Mouse (Mus musculus) ES-E14 (cell line): Measurements from ENCODE around the gene Wnt2. TPM values are rescaled to one million over a fixed set of nuclear protein-coding genes. Genes with fewer than 3 reads are reported as not detected.

ENCODE experiments used
- DNase-seq: peaks from one replicate; pipeline ENCODE4 v3.0.0-alpha.2; 2013; ENCODE audit warnings: low read depth, low spot score
- H3K27ac ChIP-seq: 2 replicates; pipeline ENCODE4 v1.5.1; 2012; ENCODE audit warnings: low read depth, mild to moderate bottlenecking, low read length, moderate library complexity, mixed read lengths; ENCODE audit not compliant: poor library complexity, insufficient read depth, severe bottlenecking
- H3K36me3 ChIP-seq: 2 replicates; pipeline ENCODE4 v1.6.1; 2012; ENCODE audit warnings: mild to moderate bottlenecking, low read length, moderate library complexity, mixed read lengths; ENCODE audit not compliant: control insufficient read depth, poor library complexity, insufficient read depth, severe bottlenecking
- H3K4me1 ChIP-seq, 2 experiments: fragments of 150-350 bp in 1 of 2; sonication (generic) in 1 of 2; 2 replicates each; pipeline ENCODE4 v1.6.1; 2012; ENCODE audit warnings: low read length in 2 of 2, mild to moderate bottlenecking in 1 of 2, mixed read lengths in 1 of 2; ENCODE audit not compliant: control insufficient read depth in 2 of 2, insufficient read depth in 2 of 2, poor library complexity in 1 of 2
- H3K4me3 ChIP-seq, 2 experiments: fragments of 150-350 bp in 1 of 2; sonication (generic) in 1 of 2; 2 replicates each; pipeline ENCODE4 v1.5.1; 2012; ENCODE audit warnings: low read length in 2 of 2, low read depth in 1 of 2, mild to moderate bottlenecking in 1 of 2, mixed read lengths in 1 of 2; ENCODE audit not compliant: insufficient read depth in 1 of 2, poor library complexity in 1 of 2, severe bottlenecking in 1 of 2
- H3K9ac ChIP-seq: 2 replicates; pipeline ENCODE4 v1.6.1; 2012; ENCODE audit warnings: low read depth, mild to moderate bottlenecking, low read length, mixed read lengths; ENCODE audit not compliant: poor library complexity, insufficient read depth, severe bottlenecking
- H3K9me3 ChIP-seq: fragments of 150-350 bp; sonication (generic); 2 replicates; pipeline ENCODE4 v1.6.1; 2012; ENCODE audit warnings: low read depth, mild to moderate bottlenecking, low read length; ENCODE audit not compliant: control insufficient read depth, insufficient read depth
- CHD2 ChIP-seq: IDR thresholded peaks from 2 replicates; pipeline ENCODE4 v1.6.1; 2014; ENCODE audit warnings: mild to moderate bottlenecking, low read depth, low read length, inconsistent platforms
- HCFC1 ChIP-seq: IDR thresholded peaks from 2 replicates; pipeline ENCODE4 v1.6.1; 2012; ENCODE audit warnings: low read length, inconsistent platforms, borderline replicate concordance; ENCODE audit not compliant: insufficient read depth
- MAFK ChIP-seq: IDR thresholded peaks from 2 replicates; pipeline ENCODE4 v1.6.1; 2014; ENCODE audit warnings: mild to moderate bottlenecking, low read depth, low read length, inconsistent platforms; ENCODE audit not compliant: insufficient read depth
- ZC3H11A ChIP-seq: IDR thresholded peaks from 2 replicates; pipeline ENCODE4 v1.6.1; 2012; ENCODE audit warnings: low read depth, mild to moderate bottlenecking, inconsistent platforms, low read length, borderline replicate concordance
- ZNF384 ChIP-seq: IDR thresholded peaks from 2 replicates; pipeline ENCODE4 v1.6.1; 2012; ENCODE audit warnings: low read depth, low read length, inconsistent platforms
- in situ Hi-C, 2 experiments: fragments of 600-800 bp; cut with MboI; formaldehyde crosslinking; loops; one replicate each; pipeline ENCODE4 v1.15.1; 2025; ENCODE audit warnings: low sequenced_read_pairs in 2 of 2, inconsistent platforms in 1 of 2; ENCODE audit not compliant: unreplicated experiment in 2 of 2
- total RNA-seq: library from RNA; depleted of rRNA; stranded (reverse); fragments of 300-350 nt; gene quantifications from 2 replicates; pipeline ENCODE4 v1.2.3, GENCODE M21; 2012; rRNA removed

The Wnt2 gene
- total RNA-seq, result 0.11 and 0.27 TPM in 2 replicates

- H3K36me3 ChIP-seq, result no peaks in the 10 kb centered on the region
- H3K9me3 ChIP-seq, result no peaks in the 10 kb centered on the region
- in situ Hi-C loops, result no loop called here
- DNase-seq, result no peak
- no peak within 1 kb of the TSS for H3K27ac ChIP-seq
- peak within 1 kb of the TSS; percentile 57 to 61 for H3K4me3 ChIP-seq
- no peaks in the 10 kb centered on the region; a peak in 1 of 4 replicates for H3K4me1 ChIP-seq
- TF ChIP-seq HCFC1 (no peak), CHD2 (no peak), MAFK (no peak), ZNF384 (no peak), ZC3H11A (no peak)
- H3K9ac ChIP-seq, result no peak within 1 kb of the TSS
Observed at GRCm38 (mm10) chr6:18029746-18030656, at the start of gene Wnt2. Gene Wnt2, minus strand, starts transcription at chr6:18030585.

GRCm38 (mm10) chr6:18078615-18079014, 48.2 kb upstream of the Wnt2 start:
- in situ Hi-C loops, result loop anchor here in 1 of 2 experiments (25.0 kb wide), 1 partner anchor 734 kb away; no protein-coding TSS in a partner anchor
- Histone ChIP-seq H3K4me3 (no peak overlapping the region), H3K4me1 (no peaks in the 10 kb centered on the region), H3K9me3 (no peaks in the 10 kb centered on the region), H3K36me3 (no peaks in the 10 kb centered on the region), H3K27ac (no peak overlapping the region), H3K9ac (no peak overlapping the region)
- TF ChIP-seq HCFC1, result no peak
- no peak for TF ChIP-seq ZC3H11A
- TF ChIP-seq ZNF384, result no peak
- no peak for TF ChIP-seq CHD2
- no peak for TF ChIP-seq MAFK
- DNase-seq, result peak; percentile 12

GRCm38 (mm10) chr6:18076986-18077385, 46.6 kb upstream of the Wnt2 start:
- H3K9me3 ChIP-seq, result no peaks in the 10 kb centered on the region
- TF ChIP-seq ZNF384, result no peak
- TF ChIP-seq CHD2, result no peak
- no peak for TF ChIP-seq MAFK
- no peak for TF ChIP-seq ZC3H11A
- TF ChIP-seq HCFC1, result no peak
- H3K27ac ChIP-seq, result no peak overlapping the region
- in situ Hi-C loops, result loop anchor here in 1 of 2 experiments (25.0 kb wide), 1 partner anchor 735 kb away; no protein-coding TSS in a partner anchor
- no peaks in the 10 kb centered on the region for H3K36me3 ChIP-seq
- H3K9ac ChIP-seq, result no peak overlapping the region
- no peaks in the 10 kb centered on the region for H3K4me1 ChIP-seq
- DNase-seq, result no peak
- no peak overlapping the region for H3K4me3 ChIP-seq

GRCm38 (mm10) chr6:18076577-18076976, 46.2 kb upstream of the Wnt2 start:
- TF ChIP-seq HCFC1 (no peak), ZNF384 (no peak), CHD2 (no peak), MAFK (no peak)
- in situ Hi-C loops, result loop anchor here in 1 of 2 experiments (25.0 kb wide), 1 partner anchor 736 kb away; no protein-coding TSS in a partner anchor
- no peaks in the 10 kb centered on the region for H3K36me3 ChIP-seq

More at GRCm38 (mm10) chr6:18076577-18076976, 46.2 kb upstream of the Wnt2 start:
- H3K4me3 ChIP-seq, result no peak overlapping the region
- H3K27ac ChIP-seq, result no peak overlapping the region
- no peak for DNase-seq
- H3K9me3 ChIP-seq, result no peaks in the 10 kb centered on the region
- H3K9ac ChIP-seq, result no peak overlapping the region
- no peaks in the 10 kb centered on the region for H3K4me1 ChIP-seq
